Mouse (Mus musculus) megakaryocyte-erythroid progenitor cell, adult 5-6 weeks (primary cell): ENCODE data around the gene Bnc2. TPM values are rescaled to one million over a fixed set of nuclear protein-coding genes. Genes with fewer than 3 reads are reported as not detected.

Source experiments
- ATAC-seq: replicated peaks from 2 replicates; pipeline ENCODE4 v1.8.0; 2016; ENCODE audit warnings: mild to moderate bottlenecking, inconsistent platforms; ENCODE audit not compliant: severe bottlenecking, poor library complexity, low FRiP score, low TSS enrichment
- total RNA-seq, 2 experiments: library from RNA; stranded (forward) in 1 of 2; stranded (reverse) in 1 of 2; fragments of 200-1000, 215-1000 nt in 1 of 2; fragments of >200 nt in 1 of 2; fragmentation: Nextera tagmentation in 1 of 2; gene quantifications; 2 replicates each; pipeline ENCODE4 v1.2.3; 2014 to 2017

The Bnc2 gene
- total RNA-seq (2014; fragmentation: Nextera tagmentation) (not detected in 2 replicates), total RNA-seq (2017) (not detected in 2 replicates)

- ATAC-seq, result no peak
Observed at GRCm38 (mm10) chr4:84675171-84675973, at the start of gene Bnc2. Bnc2 (minus strand) TSS chr4:84675275.

- no peak for ATAC-seq
Observed at GRCm38 (mm10) chr4:84707961-84708360, 32.9 kb upstream of the Bnc2 start.

GRCm38 (mm10) chr4:84685521-84686366 is 10.7 kb upstream of the Bnc2 start:
- ATAC-seq, result no peak; the same call in 1 of the 2 replicates

- ATAC-seq, result no peak
Observed at GRCm38 (mm10) chr4:84685009-84685408, 9.9 kb upstream of the Bnc2 start.

- 0 out of 2 replicates have a peak, but pooled peaks have one; percentile 37 for ATAC-seq
Observed at GRCm38 (mm10) chr4:84675974-84676315, 870 bp upstream of the Bnc2 start.

GRCm38 (mm10) chr4:84674318-84675170 is 531 bp downstream of the Bnc2 start:
- no peak for ATAC-seq

- no peak for ATAC-seq
Observed at GRCm38 (mm10) chr4:84673681-84674307, 1.3 kb downstream of the Bnc2 start.

GRCm38 (mm10) chr4:84672181-84672791 is 2.8 kb downstream of the Bnc2 start:
- no peak for ATAC-seq

- ATAC-seq, result no peak
Observed at GRCm38 (mm10) chr4:84670996-84671395, 4.1 kb downstream of the Bnc2 start.

GRCm38 (mm10) chr4:84669650-84670049 is 5.4 kb downstream of the Bnc2 start:
- no peak for ATAC-seq

GRCm38 (mm10) chr4:84668949-84669605 is 6.0 kb downstream of the Bnc2 start:
- ATAC-seq, result no peak

- no peak for ATAC-seq
Observed at GRCm38 (mm10) chr4:84668226-84668625, 6.8 kb downstream of the Bnc2 start.

- no peak for ATAC-seq
Observed at GRCm38 (mm10) chr4:84662228-84663065, 12.6 kb downstream of the Bnc2 start.

- ATAC-seq, result no peak
Observed at GRCm38 (mm10) chr4:84661341-84661740, 13.7 kb downstream of the Bnc2 start.

GRCm38 (mm10) chr4:84651786-84652185 is 23.3 kb downstream of the Bnc2 start:
- no peak for ATAC-seq

GRCm38 (mm10) chr4:84646576-84646975 is 28.5 kb downstream of the Bnc2 start:
- ATAC-seq, result no peak

GRCm38 (mm10) chr4:84639166-84639565 is 35.9 kb downstream of the Bnc2 start:
- ATAC-seq, result no peak
